Mouse (Mus musculus) hindbrain, embryonic 13.5 days (tissue): ENCODE measurements around the gene Chkb. TPM values are rescaled to one million over a fixed set of nuclear protein-coding genes. Genes with fewer than 3 reads are reported as not detected.

Experiments
- ATAC-seq: fragments of 200-750 bp; cut with Nextera tagmentation; 2 replicates; pipeline ENCODE4 v1.8.0; 2017; ENCODE audit warnings: moderate TSS enrichment; ENCODE audit not compliant: low FRiP score
- H3K27ac ChIP-seq: fragments of 300-500 bp; sonication (generic); 2 replicates; pipeline ENCODE4 v1.5.1; 2015; ENCODE audit warnings: inconsistent platforms, mild to moderate bottlenecking, moderate library complexity
- H3K27me3 ChIP-seq: fragments of 300-500 bp; sonication (generic); 2 replicates; pipeline ENCODE4 v1.6.1; 2015; ENCODE audit warnings: mild to moderate bottlenecking, inconsistent platforms
- H3K36me3 ChIP-seq: fragments of 300-500 bp; sonication (generic); 2 replicates; pipeline ENCODE4 v1.6.1; 2015; ENCODE audit warnings: mild to moderate bottlenecking, inconsistent platforms
- H3K4me1 ChIP-seq: fragments of 300-500 bp; sonication (generic); replicated peaks from 2 replicates; pipeline ENCODE4 v1.6.1; 2015; ENCODE audit warnings: inconsistent platforms
- H3K4me2 ChIP-seq: fragments of 300-500 bp; sonication (generic); 2 replicates; pipeline ENCODE4 v1.6.1; 2015; ENCODE audit warnings: inconsistent platforms, mild to moderate bottlenecking, moderate library complexity
- H3K4me3 ChIP-seq: fragments of 300-500 bp; sonication (generic); 2 replicates; pipeline ENCODE4 v1.5.1; 2015; ENCODE audit warnings: mild to moderate bottlenecking, inconsistent platforms
- H3K9ac ChIP-seq: fragments of 300-500 bp; sonication (generic); 2 replicates; pipeline ENCODE4 v1.6.1; 2015; ENCODE audit warnings: mild to moderate bottlenecking, inconsistent platforms
- H3K9me3 ChIP-seq: fragments of 300-500 bp; sonication (generic); 2 replicates; pipeline ENCODE4 v1.6.1; 2016; ENCODE audit warnings: inconsistent platforms
- WGBS: fragments of 180-500 bp; shearing (Covaris S2); methylation state at CpG from one replicate; pipeline ENCODE4 v1.1.7; 2015; 5-methylcytosine and 5-hydroxymethylcytosine counted together
- polyA plus RNA-seq: library from polyadenylated mRNA; unstranded; fragments of >200 nt; fragmentation: Nextera tagmentation; extraction: Ambion mirVana; gene quantifications from 2 replicates; pipeline ENCODE4 v1.2.1, GENCODE M21; 2015

Gene Chkb
- polyA plus RNA-seq, 1 experiment from 2014 or later = 92.7 TPM

GRCm38 (mm10) chr15:89468577-89468976 is 38.9 kb upstream of the Chkb start:
- no peak for ATAC-seq
- H3K27ac ChIP-seq = no peak overlapping the region
- H3K27me3 ChIP-seq = no peaks in the 10 kb centered on the region
- no peak overlapping the region for H3K4me2 ChIP-seq
- no peak overlapping the region for H3K4me3 ChIP-seq
- H3K9ac ChIP-seq = no peak overlapping the region
- H3K36me3 ChIP-seq = peaks cover 9% of the 10 kb centered on the region
- H3K9me3 ChIP-seq = no peaks in the 10 kb centered on the region
- 29% methylated on average over 2 of the region's 2 CpGs for WGBS
- H3K4me1 ChIP-seq = peaks cover 13% of the 10 kb centered on the region

- 0% methylated on average over 1 of the region's 1 CpGs for WGBS
- Histone ChIP-seq H3K36me3 (peaks cover 44% of the 10 kb centered on the region), H3K27me3 (no peaks in the 10 kb centered on the region), H3K27ac (peak overlapping the region; percentile 55; the same call in 1 of the 2 replicates), H3K4me1 (peaks cover 13% of the 10 kb centered on the region), H3K4me2 (no peak overlapping the region), H3K4me3 (no peak overlapping the region), H3K9ac (no peak overlapping the region), H3K9me3 (no peaks in the 10 kb centered on the region)
- peak; percentile 47; the same call in 1 of the 2 replicates for ATAC-seq
Measured at GRCm38 (mm10) chr15:89465052-89465451, 35.3 kb upstream of the Chkb start.

- H3K9ac ChIP-seq = no peak overlapping the region
- H3K9me3 ChIP-seq = no peaks in the 10 kb centered on the region
- H3K4me2 ChIP-seq = no peak overlapping the region
- H3K27ac ChIP-seq = no peak overlapping the region
- H3K36me3 ChIP-seq = peaks cover 58% of the 10 kb centered on the region
- WGBS = 75% methylated on average over 5 of the region's 5 CpGs
- H3K4me3 ChIP-seq = no peak overlapping the region
- H3K27me3 ChIP-seq = no peaks in the 10 kb centered on the region
- peaks cover 13% of the 10 kb centered on the region for H3K4me1 ChIP-seq
- ATAC-seq = no peak
Measured at GRCm38 (mm10) chr15:89463334-89464235, 33.9 kb upstream of the Chkb start.

- no peak for ATAC-seq
- peaks cover 20% of the 10 kb centered on the region for H3K4me1 ChIP-seq
- H3K36me3 ChIP-seq = peaks cover 72% of the 10 kb centered on the region
- H3K27ac ChIP-seq = no peak overlapping the region
- H3K4me3 ChIP-seq = no peak overlapping the region
- H3K9me3 ChIP-seq = no peaks in the 10 kb centered on the region
- 86% methylated on average over 7 of the region's 7 CpGs for whole genome bisulfite sequencing
- no peak overlapping the region for H3K9ac ChIP-seq
- H3K4me2 ChIP-seq = no peak overlapping the region
- H3K27me3 ChIP-seq = no peaks in the 10 kb centered on the region
Measured at GRCm38 (mm10) chr15:89462176-89462575, 32.5 kb upstream of the Chkb start.

GRCm38 (mm10) chr15:89461321-89461720 is 31.6 kb upstream of the Chkb start:
- no peak overlapping the region for H3K9ac ChIP-seq

GRCm38 (mm10) chr15:89460298-89460697 is 30.6 kb upstream of the Chkb start:
- H3K4me3 ChIP-seq = no peak overlapping the region
- no peak for ATAC-seq
- WGBS = 77% methylated on average over 10 of the region's 10 CpGs
- H3K4me1 ChIP-seq = peaks cover 37% of the 10 kb centered on the region
- no peaks in the 10 kb centered on the region for H3K9me3 ChIP-seq
- no peak overlapping the region for H3K4me2 ChIP-seq
- H3K27ac ChIP-seq = no peak overlapping the region
- peaks cover 82% of the 10 kb centered on the region for H3K36me3 ChIP-seq
- no peak overlapping the region for H3K9ac ChIP-seq
- no peaks in the 10 kb centered on the region for H3K27me3 ChIP-seq

More at GRCm38 (mm10) chr15:89461321-89461720, 31.6 kb upstream of the Chkb start:
- Histone ChIP-seq H3K4me2 (no peak overlapping the region), H3K4me1 (peaks cover 29% of the 10 kb centered on the region), H3K9me3 (no peaks in the 10 kb centered on the region), H3K27me3 (no peaks in the 10 kb centered on the region), H3K4me3 (no peak overlapping the region), H3K36me3 (peaks cover 81% of the 10 kb centered on the region), H3K27ac (no peak overlapping the region)
- ATAC-seq = no peak
- 88% methylated on average over 15 of the region's 15 CpGs for WGBS

- H3K9ac ChIP-seq = no peak overlapping the region
- no peaks in the 10 kb centered on the region for H3K27me3 ChIP-seq
- WGBS = 93% methylated on average over 7 of the region's 7 CpGs
- H3K27ac ChIP-seq = no peak overlapping the region
- H3K4me1 ChIP-seq = peaks cover 37% of the 10 kb centered on the region
- ATAC-seq = no peak
- no peaks in the 10 kb centered on the region for H3K9me3 ChIP-seq
- no peak overlapping the region for H3K4me3 ChIP-seq
- H3K36me3 ChIP-seq = peaks cover 82% of the 10 kb centered on the region
- H3K4me2 ChIP-seq = no peak overlapping the region
Measured at GRCm38 (mm10) chr15:89459821-89460220, 30.1 kb upstream of the Chkb start.

- H3K9me3 ChIP-seq = no peaks in the 10 kb centered on the region
- no peak overlapping the region for H3K4me3 ChIP-seq
- no peak for ATAC-seq
- no peak overlapping the region for H3K9ac ChIP-seq
- H3K4me1 ChIP-seq = peaks cover 36% of the 10 kb centered on the region
- no peak overlapping the region for H3K27ac ChIP-seq
- H3K36me3 ChIP-seq = peaks cover 76% of the 10 kb centered on the region
- WGBS = 94% methylated on average over 15 of the region's 15 CpGs
- no peaks in the 10 kb centered on the region for H3K27me3 ChIP-seq
- no peak overlapping the region for H3K4me2 ChIP-seq
Measured at GRCm38 (mm10) chr15:89458942-89459341, 29.2 kb upstream of the Chkb start.

GRCm38 (mm10) chr15:89455642-89456041 is 25.9 kb upstream of the Chkb start:
- Histone ChIP-seq H3K4me1 (peaks cover 43% of the 10 kb centered on the region), H3K27me3 (peaks cover 11% of the 10 kb centered on the region; the same call in 1 of the 2 replicates), H3K36me3 (peaks cover 43% of the 10 kb centered on the region), H3K27ac (no peak overlapping the region), H3K9ac (peak overlapping the region; percentile 88), H3K9me3 (no peaks in the 10 kb centered on the region), H3K4me2 (peak overlapping the region; percentile 87), H3K4me3 (peak overlapping the region; percentile 72)
- WGBS = 74% methylated on average over 6 of the region's 6 CpGs
- no peak for ATAC-seq

GRCm38 (mm10) chr15:89454857-89455256 is 25.1 kb upstream of the Chkb start:
- Histone ChIP-seq H3K4me1 (peaks cover 43% of the 10 kb centered on the region), H3K4me3 (peak overlapping the region; percentile 72), H3K27me3 (peaks cover 11% of the 10 kb centered on the region; the same call in 1 of the 2 replicates), H3K9me3 (no peaks in the 10 kb centered on the region), H3K9ac (peak overlapping the region; percentile 88), H3K4me2 (peak overlapping the region; percentile 87), H3K27ac (peak overlapping the region; percentile 90), H3K36me3 (peaks cover 36% of the 10 kb centered on the region)
- no peak for ATAC-seq
- WGBS = 16% methylated on average over 4 of the region's 6 CpGs

- Histone ChIP-seq H3K4me2 (peak within 1 kb of the TSS; percentile 87), H3K4me3 (peak within 1 kb of the TSS; percentile 72), H3K9ac (peak within 1 kb of the TSS; percentile 88), H3K9me3 (no peaks in the 10 kb centered on the region), H3K36me3 (peaks cover 28% of the 10 kb centered on the region), H3K27me3 (peaks cover 11% of the 10 kb centered on the region; the same call in 1 of the 2 replicates), H3K4me1 (peaks cover 43% of the 10 kb centered on the region), H3K27ac (peak within 1 kb of the TSS; percentile 90)
- WGBS = under 1% methylated on average over 53 of the region's 53 CpGs
- ATAC-seq = peak; percentile 85
Measured at GRCm38 (mm10) chr15:89453865-89454478, 24.3 kb upstream of the Chkb start, which contains the start of gene Mapk8ip2. TSS of gene Mapk8ip2 (plus strand) at chr15:89453913.
